Mouse (Mus musculus): ENCODE measurements at regions not wholly inside any gene's neighbourhood (a gene's known extent, or its start where the extent isn't known, plus 50 kb on each side); places are given as distances from the start of the nearest gene placed in this dataset.

- Histone ChIP-seq H3K27me3 (ENCODE audit: control insufficient read depth, insufficient read depth, low read length) (no peaks in the 10 kb centered on the region), H3K27ac (ENCODE audit: low read depth, low read length) (no peak overlapping the region), H3K4me1 (replicated peaks; ENCODE audit: control insufficient read depth, insufficient read depth, low read length) (no peaks in the 10 kb centered on the region), H3K4me3 (ENCODE audit: low read depth, low read length) (no peak overlapping the region), H3K36me3 (ENCODE audit: control insufficient read depth, insufficient read depth, low read length) (no peaks in the 10 kb centered on the region), H3K4me2 (replicated peaks; ENCODE audit: low read depth, low read length) (no peak overlapping the region), H3K9me3 (ENCODE audit: control insufficient read depth, low read length) (no peaks in the 10 kb centered on the region), H3K9ac (ENCODE audit: low read depth, low read length) (no peak overlapping the region)
- DNase-seq (ENCODE audit: low spot score): no peak
- ATAC-seq (ENCODE audit: low FRiP score): no peak
- 82% methylated on average over 2 of the region's 2 CpGs for WGBS
Measured at GRCm38 (mm10) chr6:95006485-95006884, 110.6 kb upstream of the Kbtbd8 start.

- no peak overlapping the region for H3K9ac ChIP-seq (ENCODE audit: low read depth, low read length)
- H3K4me2 ChIP-seq (replicated peaks; ENCODE audit: low read depth, low read length): no peak overlapping the region
- H3K9me3 ChIP-seq (ENCODE audit: control insufficient read depth, low read length): no peaks in the 10 kb centered on the region
- no peaks in the 10 kb centered on the region for H3K4me1 ChIP-seq (replicated peaks; ENCODE audit: control insufficient read depth, insufficient read depth, low read length)
- 62% methylated on average over 3 of the region's 3 CpGs for WGBS
- ATAC-seq (ENCODE audit: low FRiP score): no peak
- no peaks in the 10 kb centered on the region for H3K27me3 ChIP-seq (ENCODE audit: control insufficient read depth, insufficient read depth, low read length)
- no peak overlapping the region for H3K27ac ChIP-seq (ENCODE audit: low read depth, low read length)
- no peak overlapping the region for H3K4me3 ChIP-seq (ENCODE audit: low read depth, low read length)
- no peak for DNase-seq (ENCODE audit: low spot score)
- H3K36me3 ChIP-seq (ENCODE audit: control insufficient read depth, insufficient read depth, low read length): no peaks in the 10 kb centered on the region
Measured at GRCm38 (mm10) chr6:95003716-95004115, 113.3 kb upstream of the Kbtbd8 start.

DNA sequence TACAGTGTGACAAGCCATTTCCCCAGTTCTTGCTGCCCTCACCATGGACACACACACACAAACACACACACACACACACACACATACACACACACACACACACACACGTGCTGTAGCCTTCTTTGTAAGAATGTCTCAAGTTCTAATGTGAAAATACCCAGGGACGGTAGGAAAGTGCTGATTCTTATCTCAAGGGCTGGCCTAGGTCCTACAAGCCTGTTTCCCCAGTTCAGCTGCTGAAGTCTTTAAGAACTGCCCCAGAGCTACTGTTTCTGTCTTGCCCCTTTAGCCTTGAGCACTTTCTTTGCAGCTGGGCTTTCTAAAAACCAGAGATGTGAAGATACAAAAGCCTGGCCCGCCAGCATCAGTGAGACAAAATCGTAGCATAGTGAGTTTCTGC is 117.5 kb upstream of the Kbtbd8 start:
- Histone ChIP-seq H3K4me2 (replicated peaks; ENCODE audit: low read depth, low read length) (no peak overlapping the region), H3K9ac (ENCODE audit: low read depth, low read length) (no peak overlapping the region), H3K9me3 (ENCODE audit: control insufficient read depth, low read length) (no peaks in the 10 kb centered on the region), H3K27ac (ENCODE audit: low read depth, low read length) (no peak overlapping the region), H3K4me3 (ENCODE audit: low read depth, low read length) (no peak overlapping the region), H3K36me3 (ENCODE audit: control insufficient read depth, insufficient read depth, low read length) (no peaks in the 10 kb centered on the region), H3K27me3 (ENCODE audit: control insufficient read depth, insufficient read depth, low read length) (no peaks in the 10 kb centered on the region), H3K4me1 (replicated peaks; ENCODE audit: control insufficient read depth, insufficient read depth, low read length) (no peaks in the 10 kb centered on the region)
- ATAC-seq (ENCODE audit: low FRiP score) (no peak), DNase-seq (ENCODE audit: low spot score) (no peak)
- WGBS: 85% methylated on average over 4 of the region's 4 CpGs

GRCm38 (mm10) chr6:94999002-94999401 is 118.0 kb upstream of the Kbtbd8 start:
- H3K27ac ChIP-seq (ENCODE audit: low read depth, low read length): no peak overlapping the region
- H3K4me2 ChIP-seq (replicated peaks; ENCODE audit: low read depth, low read length): no peak overlapping the region
- no peaks in the 10 kb centered on the region for H3K36me3 ChIP-seq (ENCODE audit: control insufficient read depth, insufficient read depth, low read length)
- no peaks in the 10 kb centered on the region for H3K4me1 ChIP-seq (replicated peaks; ENCODE audit: control insufficient read depth, insufficient read depth, low read length)
- 62% methylated on average over 6 of the region's 6 CpGs for WGBS
- no peak overlapping the region for H3K4me3 ChIP-seq (ENCODE audit: low read depth, low read length)
- no peak overlapping the region for H3K9ac ChIP-seq (ENCODE audit: low read depth, low read length)
- ATAC-seq (ENCODE audit: low FRiP score): no peak
- no peaks in the 10 kb centered on the region for H3K27me3 ChIP-seq (ENCODE audit: control insufficient read depth, insufficient read depth, low read length)
- DNase-seq (ENCODE audit: low spot score): no peak
- no peaks in the 10 kb centered on the region for H3K9me3 ChIP-seq (ENCODE audit: control insufficient read depth, low read length)

GRCm38 (mm10) chr6:94998371-94998770 is 118.7 kb upstream of the Kbtbd8 start:
- no peak overlapping the region for H3K4me3 ChIP-seq (ENCODE audit: low read depth, low read length)
- H3K9ac ChIP-seq (ENCODE audit: low read depth, low read length): no peak overlapping the region
- 89% methylated on average over 2 of the region's 2 CpGs for WGBS
- H3K36me3 ChIP-seq (ENCODE audit: control insufficient read depth, insufficient read depth, low read length): no peaks in the 10 kb centered on the region
- no peak overlapping the region for H3K27ac ChIP-seq (ENCODE audit: low read depth, low read length)
- H3K4me2 ChIP-seq (replicated peaks; ENCODE audit: low read depth, low read length): no peak overlapping the region
- no peaks in the 10 kb centered on the region for H3K27me3 ChIP-seq (ENCODE audit: control insufficient read depth, insufficient read depth, low read length)
- no peaks in the 10 kb centered on the region for H3K9me3 ChIP-seq (ENCODE audit: control insufficient read depth, low read length)
- no peaks in the 10 kb centered on the region for H3K4me1 ChIP-seq (replicated peaks; ENCODE audit: control insufficient read depth, insufficient read depth, low read length)
- no peak for ATAC-seq (ENCODE audit: low FRiP score)
- no peak for DNase-seq (ENCODE audit: low spot score)

DNA sequence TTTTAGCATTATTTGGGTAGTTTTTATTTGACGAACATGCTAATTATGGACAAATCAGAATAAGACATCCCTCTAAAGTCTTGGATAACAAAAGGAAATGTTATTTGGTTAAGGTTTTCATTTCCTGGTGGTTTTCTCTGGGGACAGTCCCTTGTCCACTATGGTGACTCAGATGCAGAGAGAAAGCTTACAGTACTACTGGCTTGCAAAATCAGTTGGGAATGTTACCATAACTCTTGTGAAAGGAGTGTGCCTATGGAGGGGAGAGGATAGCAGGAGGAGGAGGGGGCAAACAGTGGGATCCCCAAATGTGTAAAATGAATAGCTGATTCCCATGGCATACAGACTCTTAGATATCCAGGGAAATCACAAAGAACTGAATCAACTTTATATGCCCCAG is 122.7 kb upstream of the Kbtbd8 start:
- Histone ChIP-seq H3K27me3 (ENCODE audit: control insufficient read depth, insufficient read depth, low read length) (no peaks in the 10 kb centered on the region), H3K4me1 (replicated peaks; ENCODE audit: control insufficient read depth, insufficient read depth, low read length) (no peaks in the 10 kb centered on the region), H3K4me3 (ENCODE audit: low read depth, low read length) (no peak overlapping the region), H3K9me3 (ENCODE audit: control insufficient read depth, low read length) (no peaks in the 10 kb centered on the region), H3K9ac (ENCODE audit: low read depth, low read length) (no peak overlapping the region), H3K27ac (ENCODE audit: low read depth, low read length) (no peak overlapping the region), H3K4me2 (replicated peaks; ENCODE audit: low read depth, low read length) (no peak overlapping the region), H3K36me3 (ENCODE audit: control insufficient read depth, insufficient read depth, low read length) (no peaks in the 10 kb centered on the region)
- 93% methylated on average over 1 of the region's 1 CpGs for WGBS
- DNase-seq (ENCODE audit: low spot score) (no peak), ATAC-seq (ENCODE audit: low FRiP score) (no peak)

DNA sequence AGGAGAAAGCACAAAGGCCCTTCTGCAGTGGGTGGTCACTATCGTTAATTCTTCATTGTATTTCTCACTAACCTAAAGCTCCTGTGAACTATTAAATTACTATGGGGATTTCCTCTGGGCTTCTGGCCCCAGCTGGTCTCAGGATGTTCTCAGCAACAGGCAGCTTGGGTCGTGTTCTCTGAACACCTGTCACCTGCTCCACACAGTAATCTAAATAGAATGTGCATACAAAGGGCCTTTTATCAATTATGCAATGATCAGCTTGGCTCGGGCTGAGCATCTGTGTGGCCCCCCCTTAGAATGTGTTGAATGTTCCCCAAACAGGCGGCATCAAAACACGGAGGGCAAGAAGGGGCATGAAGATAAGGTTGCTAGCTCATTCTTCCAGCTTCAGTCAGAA is 129.6 kb upstream of the Kbtbd8 start:
- H3K4me3 ChIP-seq (ENCODE audit: low read depth, low read length): no peak overlapping the region
- H3K9me3 ChIP-seq (ENCODE audit: control insufficient read depth, low read length): no peaks in the 10 kb centered on the region
- no peak for DNase-seq (ENCODE audit: low spot score)
- H3K4me2 ChIP-seq (replicated peaks; ENCODE audit: low read depth, low read length): no peak overlapping the region
- no peak overlapping the region for H3K27ac ChIP-seq (ENCODE audit: low read depth, low read length)
- no peak for ATAC-seq (ENCODE audit: low FRiP score)
- WGBS: 60% methylated on average over 5 of the region's 5 CpGs
- no peaks in the 10 kb centered on the region for H3K36me3 ChIP-seq (ENCODE audit: control insufficient read depth, insufficient read depth, low read length)
- H3K27me3 ChIP-seq (ENCODE audit: control insufficient read depth, insufficient read depth, low read length): no peaks in the 10 kb centered on the region
- no peak overlapping the region for H3K9ac ChIP-seq (ENCODE audit: low read depth, low read length)
- no peaks in the 10 kb centered on the region for H3K4me1 ChIP-seq (replicated peaks; ENCODE audit: control insufficient read depth, insufficient read depth, low read length)

GRCm38 (mm10) chr6:94986346-94986745 is 130.7 kb upstream of the Kbtbd8 start:
- Histone ChIP-seq H3K9ac (ENCODE audit: low read depth, low read length) (no peak overlapping the region), H3K27me3 (ENCODE audit: control insufficient read depth, insufficient read depth, low read length) (no peaks in the 10 kb centered on the region), H3K4me1 (replicated peaks; ENCODE audit: control insufficient read depth, insufficient read depth, low read length) (no peaks in the 10 kb centered on the region), H3K9me3 (ENCODE audit: control insufficient read depth, low read length) (no peaks in the 10 kb centered on the region), H3K27ac (ENCODE audit: low read depth, low read length) (no peak overlapping the region), H3K4me2 (replicated peaks; ENCODE audit: low read depth, low read length) (no peak overlapping the region), H3K36me3 (ENCODE audit: control insufficient read depth, insufficient read depth, low read length) (no peaks in the 10 kb centered on the region), H3K4me3 (ENCODE audit: low read depth, low read length) (no peak overlapping the region)
- WGBS: 26% methylated on average over 4 of the region's 4 CpGs
- ATAC-seq (ENCODE audit: low FRiP score) (peak; percentile 25; the same call in 1 of the 2 replicates), DNase-seq (ENCODE audit: low spot score) (peak; percentile 80)

DNA sequence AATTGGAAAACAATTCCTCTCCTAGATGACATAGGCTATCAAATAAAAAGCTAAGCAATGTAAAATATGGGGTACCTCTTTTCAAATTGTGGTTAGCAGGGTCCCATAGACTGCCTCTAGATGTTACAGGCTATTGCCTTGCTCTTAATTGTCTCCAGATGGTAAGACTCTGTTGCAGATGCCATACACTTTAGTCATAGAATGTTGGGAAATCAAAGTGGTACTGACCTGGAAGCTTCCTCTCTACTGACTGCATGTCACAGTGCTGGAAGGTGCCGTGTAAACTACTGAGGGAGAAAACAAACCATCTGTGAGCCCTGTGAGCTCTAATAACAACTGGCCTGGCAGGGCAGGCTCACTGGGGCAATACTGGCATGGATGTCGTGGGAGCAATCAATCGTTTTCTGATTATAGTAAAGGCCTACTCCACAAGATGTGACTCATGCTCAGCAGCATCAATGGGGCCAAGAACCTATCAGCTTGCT is 132.6 kb upstream of the Kbtbd8 start:
- no peaks in the 10 kb centered on the region for H3K36me3 ChIP-seq (ENCODE audit: control insufficient read depth, insufficient read depth, low read length)
- DNase-seq (ENCODE audit: low spot score) (no peak), ATAC-seq (ENCODE audit: low FRiP score) (no peak)
- no peak overlapping the region for H3K4me3 ChIP-seq (ENCODE audit: low read depth, low read length)
- H3K27me3 ChIP-seq (ENCODE audit: control insufficient read depth, insufficient read depth, low read length): no peaks in the 10 kb centered on the region
- no peak overlapping the region for H3K9ac ChIP-seq (ENCODE audit: low read depth, low read length)
- 88% methylated on average over 3 of the region's 3 CpGs for WGBS
- no peaks in the 10 kb centered on the region for H3K9me3 ChIP-seq (ENCODE audit: control insufficient read depth, low read length)
- no peak overlapping the region for H3K27ac ChIP-seq (ENCODE audit: low read depth, low read length)
- H3K4me1 ChIP-seq (replicated peaks; ENCODE audit: control insufficient read depth, insufficient read depth, low read length): no peaks in the 10 kb centered on the region
- H3K4me2 ChIP-seq (replicated peaks; ENCODE audit: low read depth, low read length): no peak overlapping the region

All from hindbrain, embryonic 11.5 days (tissue).